20 mouse cellular contexts compared by ENCODE assay signal in genomic region chr14:77477704-77478103, GRCm38 (mm10).
DNase-seq lines count a peak whose midpoint lies in the region; ATAC-seq and TF ChIP-seq lines count a peak whose summit lies in the region.
"Had no signal": no experiment of that assay in that cellular context is flagged by ENCODE, and none has a peak within 500 bp of the region (broad histone marks: within the 10 kb centered on the region; RNA-seq: fewer than 3 reads in every experiment).

No protein-coding gene starts in this region.

- TF ChIP-seq POLR2A in brain, embryonic 14.5 days (IDR thresholded peaks at IDR 0.05; ENCODE audit: borderline replicate concordance, extremely low read depth, insufficient read depth, insufficient read length, poor library complexity, severe bottlenecking), result no peak

- 34% methylated on average over 4 of the region's 4 CpGs for WGBS in hindbrain, embryonic 13.5 days
- 77% methylated on average over 4 of the region's 4 CpGs for WGBS in hindbrain, embryonic 10.5 days
- WGBS in midbrain, embryonic 14.5 days, result 28% methylated on average over 4 of the region's 4 CpGs
- 39% methylated on average over 4 of the region's 4 CpGs for WGBS in midbrain, postnatal 0 days
- 43% methylated on average over 4 of the region's 4 CpGs for WGBS in neural tube, embryonic 13.5 days

- H3K27me3 ChIP-seq in hindbrain, embryonic 13.5 days, result no peaks in the 10 kb centered on the region
- no peaks in the 10 kb centered on the region for H3K27me3 ChIP-seq in hindbrain, embryonic 10.5 days (ENCODE audit: insufficient read depth, poor library complexity, severe bottlenecking)
- no peaks in the 10 kb centered on the region for H3K27me3 ChIP-seq in midbrain, embryonic 14.5 days (ENCODE audit: control insufficient read depth, insufficient read depth, low read length)
- H3K27me3 ChIP-seq in midbrain, postnatal 0 days (ENCODE audit: insufficient read depth, low read length), result no peaks in the 10 kb centered on the region
- no peaks in the 10 kb centered on the region for H3K27me3 ChIP-seq in neural tube, embryonic 13.5 days
- H3K27me3 ChIP-seq: CH12.LX; embryonic facial prominence, embryonic 15.5 days; heart, embryonic 12.5 days; hindbrain, embryonic 15.5 days; Patski had no signal

- H3K4me2 ChIP-seq in hindbrain, embryonic 13.5 days, result no peak overlapping the region
- no peak overlapping the region for H3K4me2 ChIP-seq in midbrain, embryonic 14.5 days (ENCODE audit: low read length)
- H3K4me2 ChIP-seq in midbrain, postnatal 0 days (ENCODE audit: low read depth, low read length, poor library complexity, severe bottlenecking), result no peak overlapping the region
- no peak overlapping the region for H3K4me2 ChIP-seq in neural tube, embryonic 13.5 days
- H3K4me2 ChIP-seq: embryonic facial prominence, embryonic 15.5 days; heart, embryonic 12.5 days; hindbrain, embryonic 15.5 days had no signal

- H3K4me1 ChIP-seq in hindbrain, embryonic 13.5 days (replicated peaks), result peaks cover 24% of the 10 kb centered on the region
- H3K4me1 ChIP-seq in hindbrain, embryonic 10.5 days (replicated peaks), result peaks cover 18% of the 10 kb centered on the region
- no peaks in the 10 kb centered on the region for H3K4me1 ChIP-seq in midbrain, embryonic 14.5 days (ENCODE audit: control insufficient read depth, insufficient read depth, low read length)
- H3K4me1 ChIP-seq in midbrain, postnatal 0 days (ENCODE audit: insufficient read depth, low read length), result no peaks in the 10 kb centered on the region
- peaks cover 27% of the 10 kb centered on the region for H3K4me1 ChIP-seq in neural tube, embryonic 13.5 days (replicated peaks)
- H3K4me1 ChIP-seq: embryonic facial prominence, embryonic 15.5 days; forebrain, embryonic 10.5 days; hindbrain, embryonic 15.5 days had no signal

- no peak for ATAC-seq in hindbrain, embryonic 13.5 days (ENCODE audit: low FRiP score)
- ATAC-seq in midbrain, embryonic 14.5 days (ENCODE audit: low FRiP score, low TSS enrichment), result no peak
- no peak for ATAC-seq in midbrain, postnatal 0 days (ENCODE audit: low FRiP score)
- ATAC-seq in neural tube, embryonic 13.5 days (ENCODE audit: low read depth), result peak; percentile 28; the same call in 1 of the 2 replicates
- ATAC-seq: activated CD4-positive, CD25-positive, alpha-beta regulatory T cell, adult 4 months; Patski had no signal

- peak overlapping the region; percentile 55; the same call in 1 of the 2 replicates for H3K27ac ChIP-seq in hindbrain, embryonic 13.5 days
- H3K27ac ChIP-seq in hindbrain, embryonic 10.5 days, result no peak overlapping the region
- 0 out of 2 replicates have a peak overlapping the region, but pooled peaks have one; percentile 1 for H3K27ac ChIP-seq in midbrain, embryonic 14.5 days (replicated peaks; ENCODE audit: low read depth, low read length)
- H3K27ac ChIP-seq in midbrain, postnatal 0 days (ENCODE audit: low read depth, low read length), result no peak overlapping the region
- H3K27ac ChIP-seq in neural tube, embryonic 13.5 days (replicated peaks), result 0 out of 2 replicates have a peak overlapping the region, but pooled peaks have one; percentile 7
- H3K27ac ChIP-seq: embryonic facial prominence, embryonic 15.5 days; forebrain, embryonic 10.5 days; gastrocnemius, adult 2 months; hindbrain, embryonic 15.5 days had no signal

- no peak for TF ChIP-seq CTCF in midbrain, postnatal 0 days (IDR thresholded peaks at IDR 0.05)
- no peak for TF ChIP-seq CTCF in brain, embryonic 14.5 days (IDR thresholded peaks at IDR 0.05; ENCODE audit: borderline replicate concordance, extremely low read depth, insufficient read depth, insufficient read length)

- H3K9me3 ChIP-seq in hindbrain, embryonic 13.5 days, result no peaks in the 10 kb centered on the region
- H3K9me3 ChIP-seq in hindbrain, embryonic 10.5 days, result no peaks in the 10 kb centered on the region
- H3K9me3 ChIP-seq in midbrain, embryonic 14.5 days (ENCODE audit: control insufficient read depth, low read length), result no peaks in the 10 kb centered on the region
- no peaks in the 10 kb centered on the region for H3K9me3 ChIP-seq in midbrain, postnatal 0 days (ENCODE audit: low read length)
- no peaks in the 10 kb centered on the region for H3K9me3 ChIP-seq in neural tube, embryonic 13.5 days
- H3K9me3 ChIP-seq: embryonic facial prominence, embryonic 15.5 days; forebrain, embryonic 10.5 days; heart, embryonic 12.5 days; hindbrain, embryonic 15.5 days had no signal

- no peak overlapping the region for H3K9ac ChIP-seq in hindbrain, embryonic 13.5 days
- no peak overlapping the region for H3K9ac ChIP-seq in midbrain, embryonic 14.5 days (replicated peaks; ENCODE audit: low read length)
- no peak overlapping the region for H3K9ac ChIP-seq in midbrain, postnatal 0 days (replicated peaks; ENCODE audit: low read length, poor library complexity, severe bottlenecking)
- no peak overlapping the region for H3K9ac ChIP-seq in neural tube, embryonic 13.5 days
- H3K9ac ChIP-seq: embryonic facial prominence, embryonic 15.5 days; heart, embryonic 12.5 days; hindbrain, embryonic 15.5 days had no signal

- no peak for DNase-seq in hindbrain, embryonic 10.5 days (ENCODE audit: low spot score)
- peak; percentile 69 for DNase-seq in midbrain, embryonic 14.5 days
- no peak for DNase-seq in midbrain, postnatal 0 days (ENCODE audit: low spot score)
- peak; percentile 51 for DNase-seq in brain, embryonic 14.5 days (ENCODE audit: low read depth)
- DNase-seq: adrenal gland, postnatal 25 days; cerebellum, adult 2 months; cerebellum, postnatal 14 days; embryo, embryonic 11 days; gastrocnemius, adult 2 months; gastrocnemius, postnatal 25 days had no signal

- H3K4me3 ChIP-seq in hindbrain, embryonic 13.5 days, result no peak overlapping the region
- H3K4me3 ChIP-seq in hindbrain, embryonic 10.5 days, result no peak overlapping the region
- no peak overlapping the region for H3K4me3 ChIP-seq in midbrain, embryonic 14.5 days (replicated peaks; ENCODE audit: low read depth, low read length)
- no peak overlapping the region for H3K4me3 ChIP-seq in midbrain, postnatal 0 days (ENCODE audit: low read depth, low read length)
- H3K4me3 ChIP-seq in neural tube, embryonic 13.5 days, result no peak overlapping the region
- H3K4me3 ChIP-seq: embryonic facial prominence, embryonic 15.5 days; erythroblast, embryonic 14.5 days; forebrain, embryonic 10.5 days; gastrocnemius, adult 2 months; heart, embryonic 12.5 days; hindbrain, embryonic 15.5 days had no signal

- no peaks in the 10 kb centered on the region for H3K36me3 ChIP-seq in hindbrain, embryonic 13.5 days
- H3K36me3 ChIP-seq in hindbrain, embryonic 10.5 days, result no peaks in the 10 kb centered on the region
- no peaks in the 10 kb centered on the region for H3K36me3 ChIP-seq in midbrain, embryonic 14.5 days (ENCODE audit: control insufficient read depth, insufficient read depth, low read length)
- H3K36me3 ChIP-seq in midbrain, postnatal 0 days (ENCODE audit: insufficient read depth, low read length), result no peaks in the 10 kb centered on the region
- no peaks in the 10 kb centered on the region for H3K36me3 ChIP-seq in neural tube, embryonic 13.5 days
- H3K36me3 ChIP-seq: embryonic facial prominence, embryonic 15.5 days; forebrain, embryonic 10.5 days; heart, embryonic 12.5 days; hindbrain, embryonic 15.5 days had no signal

Comparison
In these comparisons a context has a peak if more than half of its experiments do, and no peak if none do; other contexts are left out.
1. H3K27ac ChIP-seq: peak in hindbrain, embryonic 13.5 days (single experiment), midbrain, embryonic 14.5 days (single experiment) and neural tube, embryonic 13.5 days (single experiment); none in hindbrain, embryonic 10.5 days (single experiment) and midbrain, postnatal 0 days (single experiment).
2. DNase-seq: peak in midbrain, embryonic 14.5 days (single experiment) and brain, embryonic 14.5 days (single experiment); none in hindbrain, embryonic 10.5 days (single experiment) and midbrain, postnatal 0 days (single experiment).